Mouse (Mus musculus): ENCODE data around the gene Phf14.

DNA sequence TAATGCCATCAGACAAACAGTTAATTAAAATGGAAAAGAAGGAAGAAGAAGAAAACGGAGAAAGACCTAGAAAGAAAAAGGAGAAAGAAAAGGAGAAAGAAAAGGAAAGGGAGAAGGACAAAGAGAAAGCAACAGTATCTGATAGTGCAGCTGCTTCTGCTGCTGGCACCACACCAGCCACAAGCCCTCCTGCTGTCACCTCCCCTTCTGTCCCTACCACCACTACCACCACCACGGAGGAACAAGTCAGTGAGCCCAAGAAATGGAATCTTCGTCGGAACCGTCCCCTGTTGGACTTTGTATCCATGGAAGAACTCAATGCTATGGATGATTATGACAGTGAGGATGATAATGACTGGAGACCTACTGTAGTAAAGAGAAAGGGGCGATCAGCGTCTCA, 25.8 kb downstream of the Phf14 start:
- no peak for TF ChIP-seq CTCF (IDR thresholded peaks at IDR 0.05; ENCODE audit: low read depth, low read length)
- TF ChIP-seq EP300 (IDR thresholded peaks at IDR 0.05; ENCODE audit: insufficient read depth, low read depth, low read length) = no peak
- TF ChIP-seq POLR2A (IDR thresholded peaks at IDR 0.05; ENCODE audit: insufficient read depth, low read length) = no peak
